Mouse (Mus musculus): ENCODE results near the gene Nptx1.

DNA sequence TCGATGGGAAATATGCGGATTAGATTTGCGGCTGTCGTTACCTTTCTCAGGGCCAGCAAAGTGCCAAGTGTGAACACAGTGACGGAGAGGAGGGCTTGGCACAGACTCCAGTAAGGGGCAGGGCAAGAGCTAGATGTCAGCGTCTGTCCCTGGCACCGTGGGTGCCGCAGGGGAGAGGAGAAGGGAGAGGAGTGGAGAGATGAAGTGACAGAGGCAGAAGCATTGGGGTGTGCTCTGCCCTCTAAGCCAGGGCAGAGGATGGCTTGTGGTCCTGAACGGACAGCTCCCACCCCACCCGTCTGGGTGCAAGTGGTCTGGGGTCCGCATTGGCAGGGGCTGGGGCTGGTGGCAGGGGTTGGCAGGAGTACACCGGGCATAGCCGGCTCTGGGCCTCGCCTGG is 7.6 kb downstream of the Nptx1 start:
- TF ChIP-seq FLI1 (IDR thresholded peaks at IDR 0.05; ENCODE audit: low read length) (no peak), GATA1 (IDR thresholded peaks at IDR 0.05; ENCODE audit: borderline replicate concordance, low read length) (no peak)

All from megakaryocyte, embryonic 14.5 days (primary cell).